Mouse (Mus musculus) layer of hippocampus, adult 9-10 months (tissue): ENCODE measurements around the gene Fyn.

ENCODE experiments used
- DNase-seq: peaks from one replicate; pipeline ENCODE4 v3.0.0; 2022; ENCODE audit warnings: low spot score

Gene Fyn

DNA sequence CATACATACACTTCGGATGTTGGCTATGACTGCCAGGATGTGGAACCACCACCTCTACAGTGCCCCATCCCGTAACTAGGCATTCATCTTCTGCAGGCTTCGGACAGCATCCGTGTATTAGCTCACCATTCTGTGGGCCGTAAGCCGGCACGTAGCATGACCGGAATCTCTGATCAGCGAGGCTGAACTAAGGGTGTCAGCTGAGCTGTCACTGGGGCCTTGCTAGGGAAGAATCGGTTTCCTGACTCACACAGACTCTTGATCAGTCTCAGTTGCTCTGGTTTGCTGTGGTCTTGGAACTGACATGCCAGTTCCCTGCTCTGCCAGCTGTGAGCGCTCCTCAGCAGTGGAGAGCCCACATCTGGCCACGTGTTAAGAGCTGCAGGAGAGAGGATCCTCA lies 137.7 kb downstream of the Fyn start:
- DNase-seq = no peak

DNA sequence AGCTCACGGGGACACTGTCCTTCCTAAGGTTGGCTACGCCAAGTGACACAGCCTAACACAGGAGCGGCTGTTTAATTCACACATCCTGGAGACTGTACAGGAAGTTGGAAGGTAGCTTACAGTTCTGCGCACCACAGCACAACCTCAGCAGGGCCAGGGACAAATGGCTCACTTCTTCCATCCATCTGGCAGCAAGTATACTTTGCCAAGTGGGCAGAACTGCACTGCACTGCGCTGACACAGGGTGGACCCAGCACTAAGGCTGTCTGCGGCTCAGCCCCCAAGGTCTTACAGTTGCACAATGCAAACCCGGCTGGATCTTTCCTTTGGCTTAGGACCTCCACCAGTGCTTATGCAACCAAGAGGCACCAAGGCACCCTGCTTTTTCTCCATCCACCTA lies 138.2 kb downstream of the Fyn start:
- DNase-seq = no peak

DNA sequence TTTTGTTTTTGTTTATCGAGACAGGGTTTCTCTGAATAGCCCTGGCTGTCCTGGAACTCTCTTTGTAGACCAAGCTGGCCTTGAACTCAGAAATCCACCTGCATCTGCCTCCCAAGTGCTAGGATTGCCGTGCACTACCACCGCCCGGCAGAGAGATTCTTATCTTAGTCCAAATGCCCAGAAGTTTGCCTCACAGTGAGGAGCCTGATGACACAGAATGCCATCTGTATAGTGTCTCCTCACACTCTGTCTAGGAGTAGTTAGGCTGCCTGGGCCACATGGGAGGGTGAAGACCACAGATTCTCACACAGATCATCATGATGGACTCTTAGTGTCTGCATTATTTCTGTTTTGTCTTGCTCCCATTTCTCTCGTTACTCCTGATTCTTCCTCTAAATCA lies 140.1 kb downstream of the Fyn start:
- no peak for DNase-seq

DNA sequence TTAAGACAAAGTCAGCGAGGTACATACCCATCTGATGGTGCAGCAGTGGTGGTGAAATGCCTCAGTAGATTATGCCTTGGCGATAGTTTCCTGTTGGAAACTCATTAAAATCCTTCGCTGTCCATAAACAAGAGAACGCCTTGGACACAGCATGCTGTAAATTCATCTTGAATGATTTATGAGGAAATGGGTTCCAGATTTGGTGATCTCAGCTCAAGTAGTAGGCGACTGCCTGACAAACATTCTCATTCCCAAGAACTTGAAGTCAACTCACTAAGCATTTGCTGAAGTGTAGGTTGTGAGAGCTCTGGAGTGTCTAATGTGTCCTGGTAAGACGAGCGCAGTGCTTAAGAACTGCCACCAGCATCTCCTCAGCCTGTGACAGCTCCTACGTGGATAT lies 141.3 kb downstream of the Fyn start:
- DNase-seq = no peak

DNA sequence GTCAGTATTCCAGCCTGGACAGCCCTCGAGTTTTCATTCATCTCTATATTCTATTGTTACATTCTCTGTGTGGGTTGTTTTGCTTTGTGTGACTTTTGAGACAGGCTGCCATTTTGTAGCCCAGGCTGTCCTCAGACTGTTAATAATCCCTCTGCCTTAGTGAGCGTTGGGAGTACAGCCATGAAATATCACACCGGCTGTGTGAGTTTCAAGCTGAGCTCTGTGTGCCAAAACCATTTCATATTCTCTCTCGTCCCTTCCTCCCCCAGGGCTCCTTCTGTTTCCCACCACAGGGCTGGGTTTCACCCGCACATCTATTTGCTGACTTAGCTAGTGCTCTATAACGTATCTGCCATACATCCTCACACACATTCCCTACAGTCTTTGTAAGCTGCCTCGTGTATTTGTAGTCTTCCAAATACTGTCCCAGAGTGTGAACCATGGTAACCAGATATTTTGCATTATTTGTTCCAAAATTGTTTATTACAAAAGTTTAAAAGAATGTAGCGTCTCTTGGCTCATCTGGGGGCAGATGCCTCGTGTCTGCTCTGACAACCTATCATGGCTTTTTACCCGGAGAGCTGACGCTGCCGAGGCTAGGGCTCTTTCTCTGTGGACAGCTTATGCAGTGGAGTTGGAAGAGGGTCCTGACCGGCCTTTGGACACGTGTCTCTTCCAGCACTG lies 144.1 kb downstream of the Fyn start:
- no peak for DNase-seq

DNA sequence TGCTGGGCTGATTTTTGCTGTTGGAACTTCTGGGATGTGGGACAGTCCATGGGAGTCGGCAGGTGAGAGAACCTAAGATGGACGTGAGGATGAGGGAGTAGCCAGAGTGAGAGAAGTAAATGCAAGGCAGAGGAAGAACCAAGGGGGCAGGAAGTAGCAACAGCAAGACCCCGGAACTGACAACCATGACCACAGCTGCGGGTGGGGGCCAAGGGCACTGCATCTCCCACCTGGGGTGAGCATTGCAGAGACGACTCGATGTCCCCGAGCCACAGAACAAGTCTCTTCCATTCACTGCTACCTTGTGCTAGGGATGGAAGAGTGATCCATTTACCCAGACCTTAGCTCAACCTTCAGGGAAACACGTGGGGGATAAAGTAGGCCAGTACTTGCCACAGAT lies 146.3 kb downstream of the Fyn start:
- DNase-seq = no peak

DNA sequence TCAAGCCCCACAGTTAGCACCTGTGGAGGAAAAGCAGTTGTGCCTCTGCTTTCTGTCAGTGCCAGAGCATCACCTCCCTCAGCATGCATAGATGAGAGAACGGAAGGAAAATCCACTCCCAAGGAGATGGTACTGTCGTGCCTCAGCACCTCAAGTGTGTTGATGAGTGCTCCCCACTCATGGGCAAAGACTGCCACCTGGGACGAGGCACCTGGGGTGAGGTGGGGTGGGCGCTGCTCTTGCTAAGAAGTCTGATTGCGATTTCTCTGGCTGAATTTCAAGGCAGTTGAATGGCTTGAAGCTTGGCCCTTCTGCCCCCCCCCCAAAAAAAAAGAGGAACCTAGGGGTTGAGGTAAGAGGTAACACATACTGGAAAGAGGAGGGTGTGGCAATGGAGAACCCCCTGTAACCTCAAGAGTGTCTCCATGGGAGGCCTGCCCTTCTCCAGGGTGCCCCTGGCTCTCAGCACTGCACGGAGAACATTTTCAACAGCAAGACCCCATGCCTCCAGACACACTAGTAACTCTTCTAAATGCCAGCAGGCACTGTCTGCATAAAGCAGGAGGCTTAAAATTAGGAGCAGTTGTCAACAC lies 148.0 kb downstream of the Fyn start:
- no peak for DNase-seq

DNA sequence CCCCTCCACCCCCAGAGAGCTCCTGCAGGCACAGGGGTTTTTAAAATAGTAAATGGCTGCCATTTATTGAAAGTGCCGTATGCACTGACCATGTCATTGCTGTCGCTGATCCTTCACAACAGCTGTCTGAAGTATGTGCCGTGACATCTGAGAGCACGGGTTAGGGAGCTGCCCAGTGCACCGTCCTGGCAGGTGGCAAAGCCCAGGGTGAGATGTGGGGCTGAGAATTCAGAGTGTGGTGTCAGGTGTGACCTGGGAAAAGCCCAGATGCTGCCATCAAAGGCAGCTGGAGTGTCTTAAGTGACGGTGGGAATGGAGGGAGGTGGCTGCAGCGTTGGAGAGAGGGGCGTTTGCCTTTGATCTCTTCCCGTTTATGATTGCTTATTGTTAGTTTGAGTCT lies 148.7 kb downstream of the Fyn start:
- DNase-seq = no peak

DNA sequence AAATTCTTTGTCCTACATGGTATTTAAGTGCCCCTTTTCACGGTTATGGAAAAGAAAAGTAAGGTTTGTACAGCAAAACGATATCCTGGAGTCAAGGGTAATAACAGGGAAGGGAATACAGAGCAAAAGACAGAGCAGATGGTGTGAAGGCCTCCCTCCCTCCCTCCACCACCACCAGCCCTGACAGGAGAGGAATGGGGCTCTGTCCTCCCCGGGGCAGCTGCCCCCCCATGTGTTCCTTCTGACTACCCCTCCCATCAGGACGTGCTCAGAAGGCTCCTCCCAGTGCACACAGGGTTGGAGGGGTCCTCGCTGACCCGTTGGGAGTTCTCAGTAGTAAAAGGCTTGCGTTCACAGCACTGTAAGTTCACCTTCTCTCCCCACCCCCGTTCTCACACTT lies 149.6 kb downstream of the Fyn start:
- no peak for DNase-seq

DNA sequence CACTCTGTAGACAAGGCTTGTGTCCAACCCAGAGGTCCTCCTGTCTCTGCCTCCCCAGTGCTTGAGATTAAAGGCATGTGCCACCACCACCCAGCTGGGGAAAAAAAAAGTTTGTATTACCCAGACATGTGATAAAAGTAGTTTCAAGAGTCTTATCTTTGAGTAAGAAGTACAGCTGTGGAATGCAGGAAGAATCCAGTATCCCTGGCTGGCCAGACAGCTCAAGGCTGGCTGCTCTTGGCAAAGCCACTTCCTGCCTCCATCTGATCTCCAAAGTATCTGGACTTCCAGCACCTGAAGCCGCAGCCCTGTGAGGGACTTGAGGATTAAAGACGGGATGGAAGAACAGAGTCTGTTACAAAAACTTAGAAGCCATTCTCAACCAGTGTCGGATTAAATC lies 150.2 kb downstream of the Fyn start:
- DNase-seq = no peak

DNA sequence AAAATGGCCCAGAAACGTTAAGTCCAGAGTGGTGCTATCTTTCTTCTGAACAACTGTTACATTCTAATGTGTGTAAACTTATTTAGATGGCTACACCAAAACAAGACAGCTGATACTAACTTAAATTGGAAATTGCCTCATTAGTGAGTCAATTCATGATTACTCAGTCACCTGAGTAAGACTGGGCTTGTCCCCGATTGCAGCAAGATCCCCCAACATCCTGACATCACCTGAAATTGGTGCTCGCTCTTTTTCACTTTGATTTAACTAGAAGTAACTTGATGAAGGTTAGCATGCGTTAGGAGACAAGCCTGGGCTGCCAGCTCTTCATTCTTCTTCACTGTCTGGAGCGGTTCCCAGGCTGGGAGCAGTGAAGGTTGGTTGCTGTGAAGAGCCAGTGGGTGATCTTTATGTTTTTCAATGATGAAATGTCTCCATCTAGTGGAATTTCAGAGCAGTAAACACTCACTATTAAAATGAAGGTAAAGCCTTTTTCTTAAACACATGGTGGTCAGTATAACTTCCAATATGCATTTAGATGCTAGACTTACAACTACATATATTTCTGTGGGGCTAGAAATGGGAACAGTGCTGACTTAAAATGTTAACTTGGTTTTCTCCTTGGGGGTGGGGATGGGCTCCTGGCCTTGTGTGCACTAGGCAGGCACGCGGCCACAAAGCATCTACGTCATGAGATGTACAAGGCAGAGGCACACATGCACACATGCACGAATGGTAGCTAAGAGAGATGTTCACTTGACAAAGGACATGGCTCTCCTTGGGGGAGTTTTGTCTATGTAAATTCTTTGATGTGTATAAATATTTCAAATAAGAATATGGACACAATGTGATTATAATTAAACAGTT lies 151.7 kb downstream of the Fyn start:
- no peak for DNase-seq

DNA sequence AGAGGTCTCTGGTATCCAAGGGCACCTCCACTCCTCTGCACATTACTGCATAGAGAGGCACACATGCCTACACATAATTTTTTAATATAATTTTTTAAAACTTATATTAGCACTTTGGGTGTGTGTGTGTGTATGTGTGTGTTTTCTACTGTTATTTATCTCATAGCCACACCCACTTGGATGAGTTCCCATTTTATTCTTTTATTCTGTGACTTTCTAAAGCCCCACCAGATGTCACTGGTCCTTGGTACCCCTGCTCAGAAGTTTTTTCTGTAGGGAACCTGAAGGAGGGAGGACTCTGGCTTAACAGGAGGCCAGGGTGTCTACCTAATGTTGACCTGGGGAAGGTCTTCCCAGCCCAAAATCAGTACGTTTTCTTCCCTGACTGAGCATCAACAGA lies 152.7 kb downstream of the Fyn start:
- no peak for DNase-seq

DNA sequence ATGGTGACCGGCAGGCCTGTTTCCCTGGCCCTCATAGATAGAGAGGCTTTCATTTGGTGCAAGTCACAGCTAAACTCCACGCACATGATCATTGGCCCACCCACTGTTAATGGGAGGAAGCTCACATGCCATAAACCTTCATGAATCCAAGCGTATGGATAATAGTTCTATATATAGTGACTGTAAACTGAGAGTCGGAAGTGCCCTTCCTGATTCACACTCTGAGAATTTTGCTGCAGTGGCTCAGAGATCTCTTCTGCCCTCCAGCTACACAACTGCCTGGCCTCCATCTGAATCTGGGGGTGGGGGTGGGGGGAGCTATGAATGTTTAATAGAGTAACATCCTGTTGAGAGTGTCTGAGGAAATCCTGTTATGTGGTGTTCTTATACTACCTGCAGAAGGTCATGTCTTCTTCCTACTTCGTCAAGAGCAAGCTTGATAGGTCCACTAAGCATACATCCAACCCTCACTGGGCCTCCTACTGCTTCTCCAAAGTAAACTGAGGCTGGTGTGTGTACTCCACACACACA lies 153.3 kb downstream of the Fyn start:
- DNase-seq = no peak

DNA sequence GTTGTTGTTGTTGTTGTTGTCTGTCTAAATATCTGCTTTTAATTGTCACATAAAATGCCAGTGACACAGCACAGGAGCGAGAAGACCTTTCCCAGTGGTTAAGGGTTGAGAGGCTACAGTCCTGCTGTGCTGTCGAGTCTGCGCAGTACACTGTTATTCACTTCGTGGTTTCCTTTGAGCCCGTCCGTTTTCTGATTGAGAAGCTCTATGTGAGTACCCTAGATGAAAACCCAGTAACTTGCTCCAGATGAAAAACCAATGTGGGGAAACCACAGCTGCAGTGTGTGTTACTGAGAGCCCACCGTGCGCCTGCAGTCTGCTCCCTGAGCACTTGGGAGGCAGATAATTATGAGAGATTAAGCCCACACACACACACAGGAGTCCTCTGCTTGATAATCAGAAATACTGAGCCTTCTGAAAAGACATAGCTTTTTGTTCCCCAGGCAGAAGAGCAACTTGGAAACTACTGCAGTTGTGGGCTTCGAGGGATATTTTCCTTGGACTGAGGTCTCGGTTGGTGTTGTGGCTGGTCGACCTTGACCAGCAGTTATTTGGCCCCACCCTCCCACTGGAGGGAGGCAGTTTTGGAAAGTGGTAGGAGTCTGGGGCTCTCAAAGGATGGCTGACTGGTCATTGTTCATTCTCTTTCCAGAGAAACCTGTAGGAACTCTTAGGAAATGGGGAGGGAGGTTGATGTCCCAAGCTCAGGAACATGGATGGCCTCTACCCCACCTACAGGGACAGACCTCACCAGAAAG lies 154.4 kb downstream of the Fyn start:
- DNase-seq = no peak

DNA sequence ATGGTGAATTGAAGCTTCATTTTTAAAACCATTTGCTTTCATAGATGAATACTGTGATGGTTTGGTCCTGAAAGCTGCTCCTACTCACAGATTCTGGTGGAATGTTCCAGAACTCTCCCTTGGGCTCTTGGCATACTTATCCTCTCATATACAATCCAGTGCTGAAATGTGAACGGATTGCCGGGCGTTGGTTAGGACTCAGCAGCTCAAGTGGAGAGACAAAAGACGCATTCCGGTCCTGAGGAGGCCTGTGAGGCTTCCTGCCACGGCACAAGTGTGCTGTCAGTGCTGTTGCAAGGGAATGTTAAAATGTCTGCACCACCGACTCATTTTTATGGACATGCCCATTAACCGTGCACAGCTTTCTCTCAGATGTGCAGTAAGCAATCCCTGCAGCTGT lies 155.7 kb downstream of the Fyn start:
- DNase-seq = no peak

DNA sequence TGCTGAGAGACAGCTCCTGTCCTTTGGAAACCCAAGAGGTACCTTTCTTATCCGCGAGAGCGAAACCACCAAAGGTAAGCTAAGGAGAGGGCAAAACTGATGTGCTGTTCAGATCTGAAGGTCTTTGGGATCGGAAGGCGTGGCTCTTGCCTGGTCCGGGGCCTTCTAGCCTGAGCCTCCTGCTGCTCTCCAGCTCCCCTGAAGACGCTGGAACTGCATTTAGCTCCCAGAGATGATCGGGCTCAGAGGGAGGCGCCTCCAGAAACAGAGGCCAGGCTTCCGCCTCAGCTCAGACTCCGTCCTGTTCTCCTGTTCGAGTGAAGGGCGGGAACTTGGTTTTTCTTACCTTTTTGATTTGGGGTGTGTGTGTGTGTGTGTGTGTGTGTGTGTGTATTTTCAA lies 156.8 kb downstream of the Fyn start:
- no peak for DNase-seq

DNA sequence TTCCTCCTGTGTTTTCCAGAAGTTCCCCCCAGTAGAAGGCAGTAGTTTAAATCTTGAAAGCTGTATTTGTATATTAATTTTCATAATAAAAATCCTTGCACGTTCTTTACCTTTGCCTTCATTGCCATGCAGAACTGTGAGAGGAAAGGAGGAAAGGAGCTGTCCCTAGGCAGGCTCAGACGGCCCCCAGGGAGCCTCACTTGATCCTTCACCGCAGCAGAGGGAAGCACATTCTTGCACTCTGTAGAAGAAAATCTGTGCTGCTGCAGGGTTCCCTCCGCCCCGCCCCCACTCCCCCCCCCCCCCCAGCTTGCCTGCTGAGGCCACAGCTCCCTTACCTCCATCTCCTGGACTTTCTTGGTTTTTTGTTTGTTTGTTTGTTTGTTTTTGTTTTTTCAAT lies 158.5 kb downstream of the Fyn start:
- no peak for DNase-seq

DNA sequence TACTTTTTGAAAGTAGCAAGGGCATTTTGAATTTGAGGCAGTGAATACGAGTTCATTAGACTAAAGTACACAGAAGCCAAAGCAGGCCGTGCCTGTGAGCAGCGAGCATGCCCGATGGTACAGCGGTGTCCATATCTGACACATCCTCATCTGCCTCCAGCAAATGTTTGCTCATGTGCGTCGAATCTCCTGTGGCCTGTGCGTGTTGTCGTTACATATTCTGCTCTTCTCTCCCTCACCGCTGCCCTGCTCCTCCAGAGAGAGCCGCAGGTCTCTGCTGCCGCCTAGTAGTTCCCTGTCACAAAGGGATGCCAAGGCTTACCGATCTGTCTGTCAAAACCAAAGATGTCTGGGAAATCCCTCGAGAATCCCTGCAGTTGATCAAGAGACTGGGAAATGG lies 160.5 kb downstream of the Fyn start:
- DNase-seq = no peak

DNA sequence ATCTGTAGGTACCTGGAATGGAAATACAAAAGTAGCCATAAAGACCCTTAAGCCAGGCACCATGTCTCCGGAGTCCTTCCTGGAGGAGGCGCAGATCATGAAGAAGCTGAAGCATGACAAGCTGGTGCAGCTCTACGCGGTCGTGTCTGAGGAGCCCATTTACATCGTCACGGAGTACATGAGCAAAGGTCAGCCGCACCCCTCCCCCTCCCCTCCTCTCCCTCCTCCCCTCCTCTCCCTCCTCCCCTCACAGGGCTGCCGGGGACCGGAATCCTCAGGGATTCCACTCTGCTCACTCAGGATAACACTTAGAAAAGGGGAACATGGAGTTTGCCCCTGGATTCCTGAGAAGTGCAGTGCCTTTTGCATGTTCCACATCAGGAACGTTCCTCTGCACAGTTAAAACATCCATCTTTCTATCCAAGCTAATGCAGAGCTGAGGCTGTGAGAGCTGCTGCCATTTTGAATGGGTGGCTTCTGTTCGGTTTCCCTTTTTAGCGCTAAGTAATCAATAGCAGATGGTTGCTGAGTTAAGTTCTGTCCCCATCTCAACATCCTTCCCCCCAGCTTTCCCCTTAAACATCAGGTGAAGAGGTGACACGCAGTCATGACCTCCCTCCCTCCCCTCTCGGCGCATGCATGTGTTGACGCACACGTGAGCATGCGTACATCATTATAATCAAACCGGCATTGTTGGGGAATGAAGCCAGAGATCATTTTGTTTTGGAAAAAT lies 163.5 kb downstream of the Fyn start:
- no peak for DNase-seq

DNA sequence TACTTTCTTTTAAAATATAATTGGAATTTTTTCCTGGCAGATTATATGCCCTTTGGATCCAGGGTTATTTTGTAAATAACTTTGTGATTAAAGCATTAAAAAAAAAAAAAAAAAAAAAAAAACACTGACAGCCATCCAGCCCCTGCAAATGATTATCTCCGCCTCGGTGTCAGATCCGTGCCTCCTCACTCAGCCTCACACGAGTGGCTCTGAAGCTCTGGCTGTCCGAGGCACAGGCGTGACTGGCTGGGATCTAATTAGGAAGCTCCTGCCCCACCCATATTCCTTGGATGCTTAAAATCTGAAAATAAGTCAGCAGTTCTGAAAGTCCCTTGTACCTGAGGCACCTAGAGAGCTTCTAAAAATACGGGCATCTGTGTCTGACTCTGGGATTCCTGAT lies 164.2 kb downstream of the Fyn start:
- DNase-seq = no peak

DNA sequence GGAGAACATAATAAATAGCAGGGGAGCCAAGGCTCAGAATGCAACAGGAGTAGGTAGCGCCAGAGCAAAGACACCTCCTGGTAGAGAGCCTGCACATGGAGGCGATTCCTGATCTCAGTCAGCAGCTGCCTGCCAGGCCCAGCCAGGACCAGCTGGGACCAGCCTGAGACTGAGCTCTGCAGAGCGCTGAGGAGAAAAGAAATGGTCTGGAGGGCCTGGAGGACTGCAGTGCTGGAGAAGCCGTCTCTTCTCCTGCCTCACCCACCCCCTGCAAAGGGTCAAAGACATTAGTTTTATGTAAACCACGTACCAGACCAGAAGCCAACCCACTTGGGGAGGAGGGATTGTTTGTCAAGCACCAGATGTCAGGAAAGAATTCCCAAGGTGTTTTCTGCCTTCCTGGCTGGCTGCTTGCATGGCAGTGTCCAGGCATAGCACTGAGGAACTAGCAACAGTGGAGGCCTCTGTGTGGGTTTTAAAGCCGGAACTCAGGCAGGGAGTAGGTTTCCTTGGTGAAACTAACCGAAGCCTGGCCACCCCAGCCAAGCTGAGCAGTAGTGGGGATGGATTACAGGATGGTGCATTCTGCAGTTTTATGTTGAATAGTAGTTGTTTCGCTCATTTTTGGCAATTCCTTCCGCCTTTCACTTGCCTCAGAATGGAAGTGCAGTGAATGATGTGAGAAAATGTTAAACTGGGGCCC lies 165.8 kb downstream of the Fyn start:
- DNase-seq = no peak
